Mouse (Mus musculus) intestine, postnatal 0 days (tissue): ENCODE results near the gene R3hcc1l. TPM values are rescaled to one million over a fixed set of nuclear protein-coding genes. Genes with fewer than 3 reads are reported as not detected.

ENCODE experiments used
- ATAC-seq: fragments of 200-750 bp; cut with Nextera tagmentation; 2 replicates; pipeline ENCODE4 v1.8.0; 2017; ENCODE audit warnings: mild to moderate bottlenecking, moderate TSS enrichment, moderate library complexity
- H3K27ac ChIP-seq: fragments of 300-500 bp; sonication (generic); 2 replicates; pipeline ENCODE4 v1.5.1; 2014; ENCODE audit warnings: mild to moderate bottlenecking, low read depth, low read length, moderate library complexity
- H3K27me3 ChIP-seq: fragments of 300-500 bp; sonication (generic); replicated peaks from 2 replicates; pipeline ENCODE4 v1.6.1; 2014; ENCODE audit warnings: low read length, mixed read lengths; ENCODE audit not compliant: control insufficient read depth, insufficient read depth
- H3K36me3 ChIP-seq: fragments of 300-500 bp; sonication (generic); 2 replicates; pipeline ENCODE4 v1.6.1; 2014; ENCODE audit warnings: mild to moderate bottlenecking, moderate library complexity; ENCODE audit not compliant: control insufficient read depth, insufficient read depth
- H3K4me1 ChIP-seq: fragments of 300-500 bp; sonication (generic); replicated peaks from 2 replicates; pipeline ENCODE4 v1.6.1; 2014; ENCODE audit warnings: antibody characterized with exemption, low read length, mixed read lengths; ENCODE audit not compliant: control insufficient read depth, insufficient read depth
- H3K4me2 ChIP-seq: fragments of 300-500 bp; sonication (generic); replicated peaks from 2 replicates; pipeline ENCODE4 v1.6.1; 2014; ENCODE audit warnings: low read depth, mild to moderate bottlenecking, moderate library complexity
- H3K4me3 ChIP-seq: fragments of 300-500 bp; sonication (generic); 2 replicates; pipeline ENCODE4 v1.5.1; 2014; ENCODE audit warnings: low read depth, low read length
- H3K9ac ChIP-seq: fragments of 300-500 bp; sonication (generic); 2 replicates; pipeline ENCODE4 v1.6.1; 2014; ENCODE audit warnings: mild to moderate bottlenecking, low read depth, low read length
- H3K9me3 ChIP-seq: fragments of 300-500 bp; sonication (generic); 2 replicates; pipeline ENCODE4 v1.6.1; 2016; ENCODE audit warnings: mixed run types; ENCODE audit not compliant: control insufficient read depth
- CTCF ChIP-seq: sonication (generic); IDR thresholded peaks from 2 replicates; pipeline ENCODE4 v1.5.1; 2016; ENCODE audit warnings: low read depth, mild to moderate bottlenecking, control low read depth, antibody characterized with exemption, moderate library complexity
- WGBS: fragments of 180-500 bp; shearing (Covaris S2); extraction: QIAGEN DNeasy Blood & Tissue Kit; methylation state at CpG from one replicate; pipeline ENCODE4 v1.1.7; 2014; 5-methylcytosine and 5-hydroxymethylcytosine counted together
- polyA plus RNA-seq: library from polyadenylated mRNA; unstranded; fragments of >200 nt; fragmentation: Nextera tagmentation; extraction: Ambion mirVana; gene quantifications from 2 replicates; pipeline ENCODE4 v1.2.1, GENCODE M21; 2015

R3hcc1l gene
- polyA plus RNA-seq, 1 experiment from 2014 or later, result 13.7 TPM

- Histone ChIP-seq H3K9ac (no peak overlapping the region), H3K4me3 (no peak overlapping the region), H3K36me3 (no peaks in the 10 kb centered on the region), H3K27me3 (no peaks in the 10 kb centered on the region), H3K27ac (no peak overlapping the region), H3K9me3 (no peaks in the 10 kb centered on the region), H3K4me2 (no peak overlapping the region), H3K4me1 (no peaks in the 10 kb centered on the region)
- 81% methylated on average over 3 of the region's 3 CpGs for WGBS
- TF ChIP-seq CTCF, result no peak
- no peak for ATAC-seq
These were observed 31.3 kb upstream of the R3hcc1l start for GRCm38 (mm10) chr19:42487261-42487660.

- no peak for ATAC-seq
- no peaks in the 10 kb centered on the region for H3K9me3 ChIP-seq
- no peak overlapping the region for H3K4me3 ChIP-seq
- H3K4me2 ChIP-seq, result no peak overlapping the region
- H3K9ac ChIP-seq, result no peak overlapping the region
- TF ChIP-seq CTCF, result no peak
- no peaks in the 10 kb centered on the region for H3K36me3 ChIP-seq
- H3K27ac ChIP-seq, result no peak overlapping the region
- no peaks in the 10 kb centered on the region for H3K4me1 ChIP-seq
- no peaks in the 10 kb centered on the region for H3K27me3 ChIP-seq
- 67% methylated on average over 5 of the region's 5 CpGs for WGBS
These were observed 25.2 kb upstream of the R3hcc1l start for GRCm38 (mm10) chr19:42493257-42493917.

- no peak for TF ChIP-seq CTCF
- Histone ChIP-seq H3K4me2 (no peak overlapping the region), H3K36me3 (no peaks in the 10 kb centered on the region), H3K27me3 (no peaks in the 10 kb centered on the region), H3K27ac (no peak overlapping the region), H3K4me3 (no peak overlapping the region), H3K4me1 (no peaks in the 10 kb centered on the region), H3K9ac (no peak overlapping the region), H3K9me3 (no peaks in the 10 kb centered on the region)
- no peak for ATAC-seq
- WGBS, result 53% methylated on average over 3 of the region's 3 CpGs
These were observed 14.4 kb upstream of the R3hcc1l start for GRCm38 (mm10) chr19:42504156-42504555.

GRCm38 (mm10) chr19:42509625-42510024 lies 8.9 kb upstream of the R3hcc1l start:
- WGBS, result 80% methylated on average over 9 of the region's 9 CpGs
- Histone ChIP-seq H3K9me3 (no peaks in the 10 kb centered on the region), H3K27me3 (no peaks in the 10 kb centered on the region), H3K9ac (no peak overlapping the region), H3K4me1 (no peaks in the 10 kb centered on the region), H3K36me3 (no peaks in the 10 kb centered on the region), H3K4me3 (no peak overlapping the region), H3K4me2 (no peak overlapping the region), H3K27ac (no peak overlapping the region)
- TF ChIP-seq CTCF, result no peak
- no peak for ATAC-seq

- no peak overlapping the region for H3K9ac ChIP-seq
- peak overlapping the region; percentile 32 for H3K4me2 ChIP-seq
- H3K4me3 ChIP-seq, result no peak overlapping the region
- H3K4me1 ChIP-seq, result no peaks in the 10 kb centered on the region
- no peaks in the 10 kb centered on the region for H3K27me3 ChIP-seq
- H3K36me3 ChIP-seq, result no peaks in the 10 kb centered on the region
- WGBS, result 31% methylated on average over 16 of the region's 16 CpGs
- H3K27ac ChIP-seq, result no peak overlapping the region
- no peaks in the 10 kb centered on the region for H3K9me3 ChIP-seq
- 0 out of 2 replicates have a peak, but pooled peaks have one; percentile 47 for ATAC-seq
- peak; percentile 36 for TF ChIP-seq CTCF
These were observed 8.0 kb upstream of the R3hcc1l start for GRCm38 (mm10) chr19:42510276-42511171.

GRCm38 (mm10) chr19:42515656-42516055 lies 2.9 kb upstream of the R3hcc1l start:
- WGBS, result 90% methylated on average over 8 of the region's 8 CpGs

More at GRCm38 (mm10) chr19:42515656-42516055, 2.9 kb upstream of the R3hcc1l start:
- no peak for TF ChIP-seq CTCF
- no peak for ATAC-seq
- Histone ChIP-seq H3K27ac (no peak overlapping the region), H3K4me2 (no peak overlapping the region), H3K9me3 (no peaks in the 10 kb centered on the region), H3K9ac (no peak overlapping the region), H3K27me3 (no peaks in the 10 kb centered on the region), H3K4me3 (no peak overlapping the region), H3K36me3 (no peaks in the 10 kb centered on the region), H3K4me1 (peaks cover 6% of the 10 kb centered on the region; the same call in 1 of the 2 replicates)
